Mouse (Mus musculus) erythroblast, embryonic 14.5 days (primary cell): ENCODE data around the gene 1700012P22Rik.

Source experiments
- GATA1 ChIP-seq: IDR thresholded peaks from 2 replicates; pipeline ENCODE4 v1.6.1; 2012; ENCODE audit warnings: low read length, inconsistent platforms, mixed read lengths
- TAL1 ChIP-seq: IDR thresholded peaks from 3 replicates; pipeline ENCODE4 v1.6.1; 2012; ENCODE audit warnings: low read length, inconsistent platforms, mixed read lengths

DNA sequence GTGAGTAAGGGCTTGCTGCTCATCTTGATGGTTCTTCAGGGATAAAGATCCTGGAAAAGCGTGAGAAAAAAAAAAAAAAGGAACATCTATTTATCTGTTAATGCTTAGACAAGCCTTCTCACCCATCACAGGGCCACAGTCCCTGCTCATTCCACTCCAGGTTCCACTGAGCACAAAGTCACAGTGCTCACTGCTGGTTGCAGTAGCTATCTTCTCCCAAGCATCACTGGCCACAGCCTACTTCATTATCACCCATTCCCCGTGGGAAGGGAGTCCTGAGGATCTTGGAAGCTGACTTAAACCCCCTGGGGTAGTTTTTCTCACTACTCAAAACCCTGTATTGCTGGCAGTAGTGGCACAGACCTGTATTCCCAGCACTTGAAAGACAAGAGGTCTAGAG lies 60.7 kb downstream of the 1700012P22Rik start, which contains the start of gene Pramef20:
- TF ChIP-seq GATA1 (no peak), TAL1 (no peak)
